Mouse (Mus musculus) WW6 (cell line): ENCODE measurements around the gene Pdzd9.
"Not testable (repeated sequence)": the region's sequence is repeated elsewhere in the genome, so short reads cannot be mapped to it uniquely, and the experiment has no call there.

Experiments used
- DNase-seq: peaks from one replicate; pipeline ENCODE4 v3.0.0-alpha.2; 2013; ENCODE audit warnings: low read depth, low spot score

The Pdzd9 gene

DNA sequence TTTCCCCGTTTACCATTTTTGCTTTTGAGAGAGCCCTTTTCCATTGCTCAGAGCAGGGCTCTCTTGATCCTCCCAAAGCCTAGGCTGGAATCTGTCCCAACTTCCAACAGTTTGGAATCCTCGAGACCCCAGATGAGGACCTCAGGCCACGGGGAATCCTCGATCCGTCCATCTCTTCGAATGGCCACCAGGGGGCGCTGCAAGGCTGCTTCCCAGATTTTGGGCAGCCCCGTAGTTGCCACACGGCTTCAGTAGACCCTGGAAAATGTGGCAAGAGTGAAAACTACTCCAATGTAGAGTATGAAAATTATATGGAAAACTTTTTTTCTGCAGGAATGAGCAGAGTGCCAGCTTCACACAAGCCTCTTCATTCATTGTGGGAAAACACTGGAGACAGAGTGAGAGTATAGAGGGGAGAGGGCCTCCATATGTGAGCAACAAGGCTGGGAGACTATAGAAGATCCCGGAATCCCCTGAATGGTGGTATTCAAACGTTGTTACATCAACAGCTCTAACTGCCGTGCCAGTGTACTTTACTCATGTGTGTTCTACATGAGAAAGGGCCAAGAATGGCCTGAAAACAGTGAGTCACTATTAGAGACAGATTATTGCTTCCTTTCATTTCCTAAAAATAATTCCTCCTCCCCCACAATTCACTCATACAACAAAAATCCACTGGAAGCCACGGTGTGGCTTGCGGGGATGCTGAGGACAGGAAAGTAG lies at the start of gene Pdzd9:
TSS of gene Pdzd9 (minus strand) at position 191 of the 723 bp plus-strand sequence.
- peak; percentile 47 for DNase-seq

- no peak for DNase-seq
These were observed 47.1 kb upstream of the Pdzd9 start for GRCm38 (mm10) chr7:120717261-120717660.

DNA sequence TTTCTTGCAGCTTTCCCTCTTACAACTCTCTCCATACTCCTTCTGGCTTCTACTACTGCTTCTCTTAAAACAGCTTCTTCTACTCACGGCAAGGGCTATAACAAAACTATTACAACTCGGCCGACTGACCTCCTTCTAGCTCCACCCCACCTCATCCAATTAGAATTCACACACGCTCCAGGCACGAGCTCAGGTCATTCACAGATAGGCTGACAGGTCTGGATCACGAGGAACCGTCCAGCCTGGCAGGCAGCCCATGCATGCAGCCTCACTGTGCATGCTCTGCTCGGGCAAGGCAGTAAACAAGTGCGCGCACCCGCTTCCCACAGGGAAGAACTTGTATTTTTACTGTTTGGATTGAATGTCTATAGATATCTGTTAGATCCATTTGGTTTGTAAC lies 43.8 kb upstream of the Pdzd9 start:
- not testable (repeated sequence) for DNase-seq

GRCm38 (mm10) chr7:120713225-120713624 lies 43.1 kb upstream of the Pdzd9 start:
- no peak for DNase-seq

- DNase-seq: no peak
These were observed 41.9 kb upstream of the Pdzd9 start for GRCm38 (mm10) chr7:120712071-120712470.

GRCm38 (mm10) chr7:120703888-120704287 lies 33.7 kb upstream of the Pdzd9 start:
- DNase-seq: no peak

DNA sequence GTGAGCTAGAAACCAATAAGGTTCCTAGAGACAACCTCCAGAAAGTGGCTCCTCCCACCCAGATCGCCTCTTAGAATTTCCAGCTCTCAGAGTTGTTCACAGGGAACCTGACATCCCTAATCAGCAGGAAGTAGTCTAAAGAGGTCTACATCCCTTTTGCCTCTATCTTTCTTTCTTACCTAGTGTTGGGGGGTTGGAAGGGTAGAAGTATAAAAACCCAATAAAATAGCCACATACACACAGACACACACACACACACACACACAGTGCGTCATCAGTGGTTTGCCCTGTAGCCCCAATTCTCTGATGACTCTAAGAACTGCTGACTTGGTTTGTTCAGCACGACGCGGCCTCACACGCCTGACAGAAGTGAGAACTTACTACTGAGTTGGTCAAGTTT lies 29.4 kb upstream of the Pdzd9 start:
- DNase-seq: no peak

DNA sequence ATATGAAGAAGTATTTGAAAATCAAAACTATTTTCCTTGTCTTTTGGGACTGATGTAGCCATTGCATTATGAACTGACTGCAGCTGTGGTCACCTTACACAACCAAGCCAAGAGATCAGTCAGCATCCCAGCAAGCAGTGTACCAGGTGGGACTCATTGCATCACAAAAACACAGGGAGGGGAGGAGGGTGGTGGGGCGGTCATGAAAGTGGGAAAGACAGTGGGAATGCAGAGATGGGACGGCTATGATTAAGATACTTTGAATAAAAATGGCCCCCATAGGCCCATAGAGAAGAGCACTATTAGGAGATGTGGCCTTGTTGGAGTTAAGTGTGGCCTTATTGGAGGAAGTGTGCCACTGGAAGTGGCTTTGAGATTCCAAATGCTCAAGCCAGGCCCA lies 26.2 kb upstream of the Pdzd9 start:
- DNase-seq: no peak

DNA sequence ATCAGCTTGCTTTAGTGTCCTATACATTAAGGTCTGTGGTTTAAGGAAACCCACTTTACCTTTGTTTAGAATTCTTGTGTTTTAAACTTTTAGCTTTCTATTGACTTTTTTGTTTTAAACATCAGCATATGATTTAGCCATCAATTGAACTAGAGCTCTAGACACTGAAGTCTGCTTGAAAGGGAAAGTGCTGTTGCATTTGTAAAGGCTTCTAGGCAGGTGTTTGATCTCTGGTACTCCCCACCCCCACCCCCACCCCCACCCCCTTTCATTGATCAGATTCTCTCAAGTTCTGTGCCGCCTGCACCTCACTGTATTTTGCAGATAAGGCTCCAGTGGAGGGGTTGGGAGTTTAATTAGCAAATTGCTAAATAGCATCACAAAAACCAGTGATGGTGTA lies 25.5 kb upstream of the Pdzd9 start:
- no peak for DNase-seq

GRCm38 (mm10) chr7:120695196-120695595 lies 25.1 kb upstream of the Pdzd9 start:
- no peak for DNase-seq

- DNase-seq: no peak
These were observed 23.8 kb upstream of the Pdzd9 start for GRCm38 (mm10) chr7:120693831-120694375.

DNA sequence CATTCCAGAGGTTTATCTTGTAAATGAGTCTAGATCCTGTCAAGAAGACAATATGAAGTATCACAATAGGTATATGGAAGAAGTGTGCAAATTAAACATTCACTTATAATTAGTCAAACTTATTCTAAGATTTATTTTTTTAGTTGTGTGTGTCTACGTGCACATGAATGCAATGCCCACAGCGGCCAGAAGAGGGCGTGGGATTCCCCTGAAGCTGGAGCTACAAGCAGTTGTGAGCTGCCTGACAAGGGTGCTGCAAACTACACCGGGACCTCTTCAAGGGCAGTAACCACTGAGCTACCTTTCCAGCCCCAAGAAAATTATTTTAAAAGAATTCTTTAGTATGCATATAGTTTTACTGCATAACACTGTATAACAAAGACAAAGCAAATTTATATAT lies 20.5 kb upstream of the Pdzd9 start:
- no peak for DNase-seq

GRCm38 (mm10) chr7:120685227-120685626 lies 15.1 kb upstream of the Pdzd9 start:
- DNase-seq: no peak

DNA sequence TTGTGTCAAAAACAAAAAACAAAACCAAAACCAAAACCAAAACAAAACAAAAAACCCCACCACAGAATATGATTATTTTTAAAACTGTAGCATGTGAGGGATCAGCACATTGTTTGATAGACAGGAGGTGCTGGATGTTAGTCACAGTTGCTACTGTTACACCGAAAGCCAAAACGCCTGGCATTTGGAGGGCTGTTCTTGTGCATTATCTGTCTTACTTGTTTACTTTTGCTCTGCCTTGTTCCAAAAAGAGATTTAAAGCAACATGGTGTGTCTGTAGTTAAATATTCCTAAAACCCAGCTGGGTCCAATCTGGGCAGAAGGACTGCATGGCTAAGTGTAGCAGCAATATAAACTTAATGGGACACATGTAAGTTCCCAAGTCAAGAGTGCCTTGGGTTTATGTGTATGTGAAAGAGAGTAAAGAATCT lies 14.6 kb upstream of the Pdzd9 start:
- DNase-seq: no peak

DNA sequence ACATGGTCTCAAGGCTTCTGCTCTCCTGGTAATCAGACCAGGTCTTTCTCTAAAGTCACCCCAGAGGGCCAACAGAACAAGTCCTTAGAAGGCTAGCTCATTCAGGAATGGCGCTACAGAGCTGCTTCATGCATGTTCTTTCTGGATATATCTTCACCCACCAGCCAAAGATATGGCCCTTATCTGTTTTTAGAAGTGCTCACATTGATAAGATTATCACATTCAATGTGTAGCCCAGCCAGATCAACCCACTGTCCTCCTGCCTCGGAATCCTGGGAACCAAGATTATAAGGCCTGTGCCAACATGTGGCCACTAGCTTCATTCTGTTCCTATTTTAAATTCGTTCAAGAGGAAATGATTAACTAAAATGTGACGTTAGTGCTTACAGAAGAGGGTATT lies 11.9 kb upstream of the Pdzd9 start:
- no peak for DNase-seq

DNA sequence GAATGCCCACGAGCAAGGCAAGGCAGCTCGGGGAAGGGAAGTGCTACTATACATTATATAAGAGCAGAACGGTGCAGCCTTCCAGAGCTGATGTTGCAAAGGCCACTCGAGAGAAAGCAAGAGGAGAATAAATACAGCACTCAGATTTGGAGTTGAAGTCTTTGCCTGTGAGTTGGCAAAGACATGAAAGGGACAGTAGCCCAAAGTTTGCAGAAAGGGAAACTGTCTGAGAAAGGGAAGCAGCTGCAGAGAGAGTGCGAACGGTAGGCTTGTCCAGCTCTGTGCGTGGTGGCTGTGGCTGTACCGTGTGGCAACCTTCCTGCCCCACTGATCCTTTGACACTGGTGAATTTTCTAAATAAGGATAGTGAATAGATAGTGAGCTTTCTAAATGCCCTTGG lies 8.9 kb upstream of the Pdzd9 start:
- no peak for DNase-seq

DNA sequence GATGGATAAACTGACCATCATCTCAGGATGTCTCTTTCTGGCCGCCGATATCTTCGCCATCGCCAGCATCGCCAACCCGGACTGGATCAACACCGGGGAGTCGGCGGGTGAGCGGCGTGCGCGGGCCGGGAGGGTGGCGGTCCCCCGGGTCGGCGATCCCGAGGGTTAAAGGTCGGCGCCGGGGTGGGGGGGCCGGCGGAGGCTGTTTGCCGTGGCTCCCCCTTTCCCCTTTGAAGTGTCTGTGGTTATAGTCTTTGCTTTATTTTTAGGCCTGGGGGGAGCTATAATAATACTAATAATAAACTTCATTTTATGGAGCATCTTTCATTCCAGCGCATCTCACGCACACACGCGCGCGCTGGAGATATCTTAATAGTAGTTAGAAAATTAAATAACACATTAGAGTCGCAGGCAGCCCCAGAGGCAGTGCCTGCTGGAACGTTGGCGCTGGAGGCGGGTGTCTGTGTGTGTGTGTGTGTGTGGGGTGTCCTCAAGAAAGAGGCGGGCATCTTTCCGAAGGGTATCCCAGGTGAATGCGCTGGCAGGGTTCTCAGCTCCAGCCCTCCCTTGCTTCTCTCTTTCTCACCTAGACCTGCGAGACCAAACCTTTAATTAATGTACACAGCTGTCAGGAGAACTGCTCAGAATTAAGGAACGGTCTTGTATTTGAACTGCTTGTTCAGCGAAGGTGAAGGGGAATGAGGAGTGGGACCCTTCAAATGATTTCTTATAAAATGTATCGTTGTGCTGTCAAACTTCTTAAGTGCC lies 7.8 kb upstream of the Pdzd9 start:
- DNase-seq: no peak

DNA sequence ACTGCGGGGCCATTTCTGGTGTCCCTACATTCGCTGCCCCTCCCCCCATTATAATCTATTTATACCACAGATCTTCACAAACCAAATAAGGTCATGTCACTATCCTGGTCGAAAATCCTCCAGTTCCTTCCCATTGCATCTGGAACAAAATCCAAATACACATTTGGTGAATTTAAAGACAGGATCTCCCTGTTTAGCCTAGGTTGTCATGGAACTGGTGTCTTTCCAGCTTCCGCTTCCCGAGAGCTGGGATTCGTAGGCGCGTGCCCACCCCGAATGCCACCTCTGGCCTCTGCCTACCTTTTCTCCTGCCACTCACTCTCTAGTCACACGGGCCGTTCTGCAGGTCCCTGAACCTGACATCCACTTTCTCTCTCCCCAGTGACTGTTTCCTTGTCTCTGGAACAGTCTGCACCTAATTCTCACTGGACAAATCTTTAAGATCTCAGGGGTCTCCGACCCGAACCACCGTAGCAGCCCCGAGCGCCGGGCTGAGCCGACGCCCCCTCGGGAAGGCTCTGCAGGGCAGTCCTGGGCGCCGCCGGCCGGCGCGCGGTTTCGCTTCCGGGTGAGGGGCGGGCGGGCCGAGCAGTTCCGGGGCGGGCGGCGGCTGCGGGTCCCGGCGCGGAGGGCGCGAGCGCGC lies 7.0 kb upstream of the Pdzd9 start, which contains the start of gene Mosmo:
TSS of gene Mosmo (plus strand) at position 618 of the 643 bp plus-strand sequence.
- DNase-seq: peak; percentile 38

- DNase-seq: no peak
These were observed 1.1 kb upstream of the Pdzd9 start for GRCm38 (mm10) chr7:120671271-120671670.

- DNase-seq: no peak
These were observed 8.1 kb downstream of the Pdzd9 start for GRCm38 (mm10) chr7:120662079-120662478.

DNA sequence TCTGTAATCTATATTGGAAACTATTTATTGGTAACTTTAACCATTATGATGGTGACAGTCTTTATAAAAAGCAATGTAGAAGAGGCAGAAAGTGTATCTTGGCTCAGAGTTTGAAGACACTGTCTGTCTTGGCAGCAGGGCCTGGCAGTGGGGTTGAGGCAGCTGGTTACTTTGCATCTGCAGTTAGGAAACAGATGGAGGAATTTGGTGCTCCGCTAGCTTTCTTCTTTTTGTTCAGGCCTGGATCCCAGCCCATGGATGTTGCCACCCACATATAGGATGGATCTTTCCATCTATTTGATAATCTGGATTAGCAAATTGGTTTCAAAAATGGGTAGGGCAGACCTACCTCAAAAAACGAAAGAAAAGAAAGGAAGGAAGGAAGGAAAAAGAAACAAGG lies 22.3 kb downstream of the Pdzd9 start:
- DNase-seq: no peak

DNA sequence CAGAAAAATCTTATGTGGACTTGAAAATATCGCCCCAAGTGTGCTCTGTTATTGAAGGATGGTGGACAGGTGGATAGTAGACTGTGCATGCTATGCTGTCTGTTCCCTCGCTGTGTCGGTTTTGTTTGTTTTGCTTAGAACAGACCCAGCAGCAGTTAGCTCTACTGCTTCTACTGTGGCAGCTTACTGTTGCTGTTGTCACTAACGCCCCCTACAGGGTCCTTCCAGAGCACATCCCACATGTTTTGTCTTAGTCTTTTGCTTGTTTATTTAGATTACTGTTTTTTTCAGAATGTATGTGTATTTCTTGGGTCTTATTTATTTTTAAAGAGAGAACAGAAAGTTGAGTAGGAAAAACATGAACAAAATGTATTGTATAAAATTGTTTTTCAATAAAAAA lies 26.9 kb downstream of the Pdzd9 start:
- DNase-seq: no peak
